Mouse (Mus musculus): ENCODE results near the gene Gabbr1. TPM values are rescaled to one million over a fixed set of nuclear protein-coding genes. Genes with fewer than 3 reads are reported as not detected.

The Gabbr1 gene
- polyA plus RNA-seq, 1 experiment, result 483 TPM

GRCm38 (mm10) chr17:37050399-37050798, 4.6 kb downstream of the Gabbr1 start:
- peak overlapping the region; percentile 84 for H3K4me3 ChIP-seq (ENCODE audit: insufficient read depth, low read length)
- peaks cover 6% of the 10 kb centered on the region; the same call in 1 of the 2 replicates for H3K4me1 ChIP-seq (ENCODE audit: control insufficient read depth, insufficient read depth, low read length)
- peak overlapping the region; percentile 89 for H3K27ac ChIP-seq (ENCODE audit: insufficient read depth, low read length)
- TF ChIP-seq POLR2A (IDR thresholded peaks at IDR 0.05; ENCODE audit: extremely low read depth, insufficient read depth, low read length), result peak; percentile 99
- no peak for TF ChIP-seq CTCF (IDR thresholded peaks at IDR 0.05; ENCODE audit: extremely low read depth, insufficient read depth, low read length)

- no peak for TF ChIP-seq POLR2A (IDR thresholded peaks at IDR 0.05; ENCODE audit: extremely low read depth, insufficient read depth, low read length)
- TF ChIP-seq CTCF (IDR thresholded peaks at IDR 0.05; ENCODE audit: extremely low read depth, insufficient read depth, low read length), result no peak
- Histone ChIP-seq H3K4me1 (ENCODE audit: control insufficient read depth, insufficient read depth, low read length) (peaks cover 10% of the 10 kb centered on the region; the same call in 1 of the 2 replicates), H3K27ac (ENCODE audit: insufficient read depth, low read length) (peak overlapping the region; percentile 75), H3K4me3 (ENCODE audit: insufficient read depth, low read length) (peak overlapping the region; percentile 84)
These were observed 5.1 kb downstream of the Gabbr1 start for GRCm38 (mm10) chr17:37050876-37051275.

- peak overlapping the region; percentile 84 for H3K4me3 ChIP-seq (ENCODE audit: insufficient read depth, low read length)
- TF ChIP-seq CTCF (IDR thresholded peaks at IDR 0.05; ENCODE audit: extremely low read depth, insufficient read depth, low read length) (no peak), POLR2A (IDR thresholded peaks at IDR 0.05; ENCODE audit: extremely low read depth, insufficient read depth, low read length) (no peak)
- H3K4me1 ChIP-seq (ENCODE audit: control insufficient read depth, insufficient read depth, low read length), result peaks cover 10% of the 10 kb centered on the region; the same call in 1 of the 2 replicates
- no peak overlapping the region for H3K27ac ChIP-seq (ENCODE audit: insufficient read depth, low read length)
These were observed 6.0 kb downstream of the Gabbr1 start for GRCm38 (mm10) chr17:37051745-37052144.

GRCm38 (mm10) chr17:37056957-37057356, 11.2 kb downstream of the Gabbr1 start:
- H3K27ac ChIP-seq (ENCODE audit: insufficient read depth, low read length), result no peak overlapping the region
- no peak overlapping the region for H3K4me3 ChIP-seq (ENCODE audit: insufficient read depth, low read length)
- no peak for TF ChIP-seq CTCF (IDR thresholded peaks at IDR 0.05; ENCODE audit: extremely low read depth, insufficient read depth, low read length)
- no peak for TF ChIP-seq POLR2A (IDR thresholded peaks at IDR 0.05; ENCODE audit: extremely low read depth, insufficient read depth, low read length)
- H3K4me1 ChIP-seq (ENCODE audit: control insufficient read depth, insufficient read depth, low read length), result peaks cover 14% of the 10 kb centered on the region

- Histone ChIP-seq H3K4me3 (ENCODE audit: insufficient read depth, low read length) (no peak overlapping the region), H3K27ac (ENCODE audit: insufficient read depth, low read length) (0 out of 2 replicates have a peak overlapping the region, but pooled peaks have one; percentile 27), H3K4me1 (ENCODE audit: control insufficient read depth, insufficient read depth, low read length) (peaks cover 16% of the 10 kb centered on the region)
- TF ChIP-seq POLR2A (IDR thresholded peaks at IDR 0.05; ENCODE audit: extremely low read depth, insufficient read depth, low read length) (no peak), CTCF (IDR thresholded peaks at IDR 0.05; ENCODE audit: extremely low read depth, insufficient read depth, low read length) (no peak)
These were observed 15.7 kb downstream of the Gabbr1 start for GRCm38 (mm10) chr17:37061435-37061834.

- no peak for TF ChIP-seq POLR2A (IDR thresholded peaks at IDR 0.05; ENCODE audit: extremely low read depth, insufficient read depth, low read length)
- no peak for TF ChIP-seq CTCF (IDR thresholded peaks at IDR 0.05; ENCODE audit: extremely low read depth, insufficient read depth, low read length)
- no peak overlapping the region for H3K4me3 ChIP-seq (ENCODE audit: insufficient read depth, low read length)
- H3K4me1 ChIP-seq (ENCODE audit: control insufficient read depth, insufficient read depth, low read length), result peaks cover 16% of the 10 kb centered on the region
- H3K27ac ChIP-seq (ENCODE audit: insufficient read depth, low read length), result peak overlapping the region; percentile 27; the same call in 1 of the 2 replicates
These were observed 16.4 kb downstream of the Gabbr1 start for GRCm38 (mm10) chr17:37062101-37062641.

GRCm38 (mm10) chr17:37063063-37063462, 17.3 kb downstream of the Gabbr1 start:
- Histone ChIP-seq H3K4me1 (ENCODE audit: control insufficient read depth, insufficient read depth, low read length) (peaks cover 19% of the 10 kb centered on the region), H3K4me3 (ENCODE audit: insufficient read depth, low read length) (no peak overlapping the region), H3K27ac (ENCODE audit: insufficient read depth, low read length) (no peak overlapping the region)
- TF ChIP-seq POLR2A (IDR thresholded peaks at IDR 0.05; ENCODE audit: extremely low read depth, insufficient read depth, low read length) (no peak), CTCF (IDR thresholded peaks at IDR 0.05; ENCODE audit: extremely low read depth, insufficient read depth, low read length) (no peak)

- Histone ChIP-seq H3K27ac (ENCODE audit: insufficient read depth, low read length) (no peak overlapping the region), H3K4me3 (ENCODE audit: insufficient read depth, low read length) (no peak overlapping the region), H3K4me1 (ENCODE audit: control insufficient read depth, insufficient read depth, low read length) (peaks cover 23% of the 10 kb centered on the region)
- TF ChIP-seq CTCF (IDR thresholded peaks at IDR 0.05; ENCODE audit: extremely low read depth, insufficient read depth, low read length), result no peak
- TF ChIP-seq POLR2A (IDR thresholded peaks at IDR 0.05; ENCODE audit: extremely low read depth, insufficient read depth, low read length), result no peak
These were observed 18.1 kb downstream of the Gabbr1 start for GRCm38 (mm10) chr17:37063686-37064495.

- TF ChIP-seq CTCF (IDR thresholded peaks at IDR 0.05; ENCODE audit: extremely low read depth, insufficient read depth, low read length) (no peak), POLR2A (IDR thresholded peaks at IDR 0.05; ENCODE audit: extremely low read depth, insufficient read depth, low read length) (no peak)
These were observed 20.2 kb downstream of the Gabbr1 start for GRCm38 (mm10) chr17:37065993-37066392.

More at GRCm38 (mm10) chr17:37065993-37066392, 20.2 kb downstream of the Gabbr1 start:
- Histone ChIP-seq H3K4me3 (ENCODE audit: insufficient read depth, low read length) (no peak overlapping the region), H3K4me1 (ENCODE audit: control insufficient read depth, insufficient read depth, low read length) (peaks cover 30% of the 10 kb centered on the region), H3K27ac (ENCODE audit: insufficient read depth, low read length) (no peak overlapping the region)
